Mouse (Mus musculus) bone marrow, adult 2 months (tissue): ENCODE results near the gene Il18. TPM values are rescaled to one million over a fixed set of nuclear protein-coding genes. Genes with fewer than 3 reads are reported as not detected.

Source experiments
- H3K27ac ChIP-seq: fragments of 200-500 bp; 2 replicates; pipeline ENCODE4 v1.5.1; 2012; ENCODE audit warnings: low read depth, mild to moderate bottlenecking, control low read depth, inconsistent platforms, low read length; ENCODE audit not compliant: control insufficient read depth, poor library complexity, insufficient read depth
- H3K4me1 ChIP-seq: fragments of 200-500 bp; 2 replicates; pipeline ENCODE4 v1.6.1; 2011; ENCODE audit warnings: low read length; ENCODE audit not compliant: control insufficient read depth, insufficient read depth
- H3K4me3 ChIP-seq: fragments of 200-500 bp; replicated peaks from 2 replicates; pipeline ENCODE3; 2011; ENCODE audit warnings: mild to moderate bottlenecking, low read depth, low read length, control low read depth; ENCODE audit not compliant: control insufficient read depth
- CTCF ChIP-seq: fragments of 200-500 bp; IDR thresholded peaks from 2 replicates; pipeline ENCODE4 v1.5.1; 2011; ENCODE audit warnings: low read length, control low read depth; ENCODE audit not compliant: control insufficient read depth, insufficient read depth
- POLR2A ChIP-seq: fragments of 200-500 bp; IDR thresholded peaks from 2 replicates; pipeline ENCODE4 v1.6.1; 2011; ENCODE audit warnings: low read depth, mild to moderate bottlenecking, control low read depth, low read length, borderline replicate concordance; ENCODE audit not compliant: control insufficient read depth
- WGBS: fragments of 180-500 bp; shearing (Covaris S2); methylation state at CpG from one replicate; pipeline ENCODE4 v1.1.7; 2018; 5-methylcytosine and 5-hydroxymethylcytosine counted together
- polyA plus RNA-seq: library from polyadenylated mRNA; stranded (reverse); fragments of >200 nt; gene quantifications from 2 replicates; pipeline ENCODE4 v1.2.4, GENCODE M21; 2011; ENCODE audit warnings: low replicate concordance; ENCODE audit not compliant: missing spikeins, insufficient read depth, insufficient read length

Il18 gene
- polyA plus RNA-seq, 1 experiment: 18.4 TPM

GRCm38 (mm10) chr9:50525585-50525984, 29.0 kb upstream of the Il18 start:
- TF ChIP-seq POLR2A (no peak), CTCF (no peak)
- Histone ChIP-seq H3K27ac (0 out of 2 replicates have a peak overlapping the region, but pooled peaks have one; percentile 6), H3K4me3 (no peak overlapping the region), H3K4me1 (peaks cover 7% of the 10 kb centered on the region)
- WGBS: 58% methylated on average over 5 of the region's 5 CpGs

GRCm38 (mm10) chr9:50527860-50528259, 26.8 kb upstream of the Il18 start:
- WGBS: 17% methylated on average over 7 of the region's 7 CpGs
- H3K27ac ChIP-seq: no peak overlapping the region
- peak overlapping the region; percentile 99 for H3K4me3 ChIP-seq
- TF ChIP-seq POLR2A: no peak
- no peak for TF ChIP-seq CTCF
- peaks cover 4% of the 10 kb centered on the region for H3K4me1 ChIP-seq

- peak within 1 kb of the TSS; percentile 99 for H3K4me3 ChIP-seq
- H3K4me1 ChIP-seq: peaks cover 4% of the 10 kb centered on the region
- WGBS: under 1% methylated on average over 54 of the region's 54 CpGs
- peak; percentile 99 for TF ChIP-seq POLR2A
- TF ChIP-seq CTCF: peak; percentile 95
- peak within 1 kb of the TSS; percentile 98 for H3K27ac ChIP-seq
Observed at GRCm38 (mm10) chr9:50528293-50528892, 26.2 kb upstream of the Il18 start, which contains the start of gene Pts. Gene Pts (minus strand): TSS chr9:50528724.

GRCm38 (mm10) chr9:50530890-50531289, 23.7 kb upstream of the Il18 start:
- TF ChIP-seq POLR2A: no peak
- no peak for TF ChIP-seq CTCF
- Histone ChIP-seq H3K27ac (no peak overlapping the region), H3K4me3 (no peak overlapping the region), H3K4me1 (peaks cover 2% of the 10 kb centered on the region)
- 13% methylated on average over 2 of the region's 2 CpGs for WGBS

GRCm38 (mm10) chr9:50533328-50533727, 21.3 kb upstream of the Il18 start:
- H3K4me3 ChIP-seq: peak overlapping the region; percentile 20
- WGBS: 0% methylated on average over 11 of the region's 11 CpGs
- 0 out of 2 replicates have a peak, but pooled peaks have one; percentile 44 for TF ChIP-seq POLR2A
- no peak for TF ChIP-seq CTCF
- no peaks in the 10 kb centered on the region; the same call in 1 of the 2 replicates for H3K4me1 ChIP-seq
- peak overlapping the region; percentile 82 for H3K27ac ChIP-seq

GRCm38 (mm10) chr9:50533791-50534190, 20.8 kb upstream of the Il18 start:
- TF ChIP-seq CTCF (no peak), POLR2A (no peak)
- 50% methylated on average over 3 of the region's 3 CpGs for WGBS
- Histone ChIP-seq H3K27ac (no peak overlapping the region; the same call in 1 of the 2 replicates), H3K4me3 (no peak overlapping the region), H3K4me1 (no peaks in the 10 kb centered on the region; the same call in 1 of the 2 replicates)

GRCm38 (mm10) chr9:50535930-50536329, 18.7 kb upstream of the Il18 start:
- no peak overlapping the region for H3K4me3 ChIP-seq
- H3K4me1 ChIP-seq: no peaks in the 10 kb centered on the region; the same call in 1 of the 2 replicates
- H3K27ac ChIP-seq: no peak overlapping the region
- no peak for TF ChIP-seq CTCF
- TF ChIP-seq POLR2A: no peak
- WGBS: 29% methylated on average over 5 of the region's 5 CpGs

- H3K4me1 ChIP-seq: no peaks in the 10 kb centered on the region; the same call in 1 of the 2 replicates
- TF ChIP-seq POLR2A: no peak
- TF ChIP-seq CTCF: no peak
- no peak overlapping the region for H3K27ac ChIP-seq
- 48% methylated on average over 7 of the region's 7 CpGs for WGBS
- no peak overlapping the region for H3K4me3 ChIP-seq
Observed at GRCm38 (mm10) chr9:50536603-50537135, 18.0 kb upstream of the Il18 start.
